In the genomic region with DNA sequence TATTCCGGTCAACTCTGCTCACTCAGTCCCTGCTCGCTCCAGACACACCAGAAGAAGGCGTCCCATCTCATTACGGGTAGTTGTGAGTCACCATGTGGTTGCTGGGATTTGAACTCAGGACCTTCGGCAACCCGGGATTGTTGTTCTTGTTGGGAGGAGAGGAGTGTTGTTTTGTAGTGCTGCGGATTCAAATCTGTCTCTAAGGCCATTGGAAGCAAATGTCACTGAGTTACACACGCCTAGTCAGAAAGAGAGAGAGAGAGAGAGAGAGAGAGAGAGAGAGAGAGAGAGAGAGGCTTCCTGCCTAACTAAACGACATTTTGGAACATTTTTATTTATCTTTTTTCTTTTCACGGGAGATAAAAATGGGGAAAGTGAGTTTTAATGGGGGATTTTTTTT, we compare ENCODE assay signal across 9 mouse cellular contexts. TPM values are rescaled to one million over a fixed set of nuclear protein-coding genes. Genes with fewer than 3 reads are reported as not detected.
DNase-seq lines count a peak whose midpoint lies in the region; ATAC-seq and TF ChIP-seq lines count a peak whose summit lies in the region.
"Had no signal": no experiment of that assay in that cellular context is flagged by ENCODE, and none has a peak within 500 bp of the region (broad histone marks: within the 10 kb centered on the region; RNA-seq: fewer than 3 reads in every experiment).

No protein-coding gene starts in this region.

- peaks cover 10% of the 10 kb centered on the region; the same call in 1 of the 2 replicates for H3K4me1 ChIP-seq in forebrain, postnatal 0 days (ENCODE audit: insufficient read depth)
- peaks cover 30% of the 10 kb centered on the region for H3K4me1 ChIP-seq in forebrain, embryonic 13.5 days
- peaks cover 32% of the 10 kb centered on the region for H3K4me1 ChIP-seq in megakaryocyte, embryonic 14.5 days
- peaks cover 52% of the 10 kb centered on the region for H3K4me1 ChIP-seq in neural tube, embryonic 13.5 days (replicated peaks)

- TF ChIP-seq CTCF in forebrain, postnatal 0 days (IDR thresholded peaks at IDR 0.05; ENCODE audit: low read depth), result no peak

- no peaks in the 10 kb centered on the region for H3K9me3 ChIP-seq in forebrain, postnatal 0 days (ENCODE audit: low read length)
- H3K9me3 ChIP-seq in forebrain, embryonic 13.5 days (replicated peaks), result no peaks in the 10 kb centered on the region
- no peaks in the 10 kb centered on the region for H3K9me3 ChIP-seq in megakaryocyte, embryonic 14.5 days
- H3K9me3 ChIP-seq in neural tube, embryonic 13.5 days, result no peaks in the 10 kb centered on the region

- peaks cover 7% of the 10 kb centered on the region for H3K27me3 ChIP-seq in forebrain, postnatal 0 days (ENCODE audit: insufficient read depth, low read length)
- H3K27me3 ChIP-seq in forebrain, embryonic 13.5 days, result peaks cover 14% of the 10 kb centered on the region
- H3K27me3 ChIP-seq in megakaryocyte, embryonic 14.5 days (replicated peaks), result no peaks in the 10 kb centered on the region
- no peaks in the 10 kb centered on the region for H3K27me3 ChIP-seq in neural tube, embryonic 13.5 days

- 15% methylated on average over 10 of the region's 10 CpGs for WGBS in forebrain, postnatal 0 days
- 14% methylated on average over 10 of the region's 10 CpGs for WGBS in forebrain, embryonic 13.5 days
- WGBS in neural tube, embryonic 13.5 days, result 17% methylated on average over 10 of the region's 10 CpGs

- no peak for ATAC-seq in forebrain, postnatal 0 days
- ATAC-seq in forebrain, embryonic 13.5 days, result no peak
- no peak for ATAC-seq in megakaryocyte, adult 5-6 weeks (ENCODE audit: poor library complexity, severe bottlenecking)
- ATAC-seq in neural tube, embryonic 13.5 days (ENCODE audit: low read depth), result no peak
- ATAC-seq in cerebellum, adult (ENCODE audit: insufficient number of reproducible peaks, low FRiP score, low TSS enrichment), result no peak

- no peak overlapping the region; the same call in 1 of the 2 replicates for H3K4me3 ChIP-seq in forebrain, postnatal 0 days (ENCODE audit: low read depth, low read length)
- H3K4me3 ChIP-seq in forebrain, embryonic 13.5 days, result no peak overlapping the region
- H3K4me3 ChIP-seq in megakaryocyte, embryonic 14.5 days (replicated peaks), result peak overlapping the region; percentile 10
- H3K4me3 ChIP-seq in neural tube, embryonic 13.5 days, result no peak overlapping the region

- H3K9ac ChIP-seq in forebrain, postnatal 0 days, result no peak overlapping the region
- no peak overlapping the region for H3K9ac ChIP-seq in forebrain, embryonic 13.5 days
- no peak overlapping the region for H3K9ac ChIP-seq in neural tube, embryonic 13.5 days

- no peak overlapping the region for H3K27ac ChIP-seq in forebrain, postnatal 0 days (ENCODE audit: low read depth, low read length)
- no peak overlapping the region for H3K27ac ChIP-seq in forebrain, embryonic 13.5 days
- no peak overlapping the region for H3K27ac ChIP-seq in neural tube, embryonic 13.5 days (replicated peaks)

- H3K36me3 ChIP-seq in forebrain, postnatal 0 days (ENCODE audit: insufficient read depth), result no peaks in the 10 kb centered on the region
- H3K36me3 ChIP-seq in forebrain, embryonic 13.5 days (ENCODE audit: poor library complexity, severe bottlenecking), result no peaks in the 10 kb centered on the region
- H3K36me3 ChIP-seq in megakaryocyte, embryonic 14.5 days (replicated peaks; ENCODE audit: low read length), result no peaks in the 10 kb centered on the region
- no peaks in the 10 kb centered on the region for H3K36me3 ChIP-seq in neural tube, embryonic 13.5 days

- 0 out of 2 replicates have a peak overlapping the region, but pooled peaks have one; percentile 65 for H3K4me2 ChIP-seq in forebrain, postnatal 0 days (ENCODE audit: low read depth)
- H3K4me2 ChIP-seq in forebrain, embryonic 13.5 days, result no peak overlapping the region
- peak overlapping the region; percentile 78; the same call in 1 of the 2 replicates for H3K4me2 ChIP-seq in neural tube, embryonic 13.5 days

- no peak for DNase-seq in forebrain, postnatal 0 days
- DNase-seq in induced T-regulatory cell, adult 2 months (ENCODE audit: low read depth), result peak; percentile 32
- DNase-seq in frontal cortex, postnatal 25 days (ENCODE audit: low spot score in 2 of 2), result no peak
- DNase-seq: thymus, postnatal 14 days had no signal

RNA-seq across cellular contexts. Expression of gene Frs2, which starts 2.4 kb away (rescaled TPM):
- 17.0 and 28.7 TPM in 2 replicates for total RNA-seq in forebrain, postnatal 0 days (2014; rRNA removed)
- polyA plus RNA-seq in forebrain, postnatal 0 days (2015; fragmentation: Nextera tagmentation; extraction: Ambion mirVana), result 11.3 and 17.2 TPM in 2 replicates
- polyA plus RNA-seq in forebrain, embryonic 13.5 days (2015; fragmentation: Nextera tagmentation; extraction: Ambion mirVana), result 16.0 and 19.7 TPM in 2 replicates
- 0.75 and 1.5 TPM in 2 replicates for polyA plus RNA-seq in megakaryocyte, embryonic 14.5 days (2012; ENCODE audit: insufficient read depth, low replicate concordance)
- 22.9 and 25.0 TPM in 2 replicates for total RNA-seq in megakaryocyte, adult 5-6 weeks (2015)
- total RNA-seq in megakaryocyte, adult 5-6 weeks (2017), result 9.8 and 10.5 TPM in 2 replicates
- polyA plus RNA-seq in neural tube, embryonic 13.5 days (2015; fragmentation: Nextera tagmentation; extraction: Ambion mirVana), result 20.9 and 27.1 TPM in 2 replicates
